Mouse (Mus musculus) kidney, adult 2 months (tissue): ENCODE measurements around the gene Lrrc39. TPM values are rescaled to one million over a fixed set of nuclear protein-coding genes. Genes with fewer than 3 reads are reported as not detected.

Experiments used
- DNase-seq: peaks from one replicate; pipeline ENCODE4 v3.0.0; 2021
- H3K27ac ChIP-seq: fragments of 200-500 bp; 2 replicates; pipeline ENCODE4 v1.5.1; 2012; ENCODE audit warnings: low read depth, low read length, control low read depth, inconsistent platforms; ENCODE audit not compliant: insufficient read depth
- H3K27me3 ChIP-seq: fragments of 200-500 bp; replicated peaks from 2 replicates; pipeline ENCODE4 v1.6.1; 2012; ENCODE audit warnings: mild to moderate bottlenecking, moderate library complexity, low read length, inconsistent platforms; ENCODE audit not compliant: control insufficient read depth, insufficient read depth
- H3K36me3 ChIP-seq: fragments of 200-500 bp; 2 replicates; pipeline ENCODE4 v1.6.1; 2012; ENCODE audit warnings: mild to moderate bottlenecking, moderate library complexity, low read length, inconsistent platforms; ENCODE audit not compliant: control insufficient read depth, insufficient read depth
- H3K4me1 ChIP-seq: fragments of 200-500 bp; 2 replicates; pipeline ENCODE4 v1.6.1; 2011; ENCODE audit warnings: low read length; ENCODE audit not compliant: control insufficient read depth, insufficient read depth
- H3K4me3 ChIP-seq: fragments of 200-500 bp; 2 replicates; pipeline ENCODE4 v1.5.1; 2011; ENCODE audit warnings: mild to moderate bottlenecking, low read depth, low read length, control low read depth; ENCODE audit not compliant: insufficient read depth
- CTCF ChIP-seq: fragments of 200-500 bp; conservative IDR thresholded peaks from 2 replicates; pipeline ENCODE4 v1.5.1; 2011; ENCODE audit warnings: low read depth, mild to moderate bottlenecking, control low read depth, low read length, moderate library complexity, mixed read lengths; ENCODE audit not compliant: insufficient read depth, insufficient read length
- POLR2A ChIP-seq: fragments of 200-500 bp; IDR thresholded peaks from one replicate; pipeline ENCODE4 v1.6.1; 2011; ENCODE audit warnings: low read depth, low read length, control low read depth
- WGBS: fragments of 180-500 bp; shearing (Covaris S2); methylation state at CpG from one replicate; pipeline ENCODE4 v1.1.7; 2018; 5-methylcytosine and 5-hydroxymethylcytosine counted together
- polyA plus RNA-seq: library from polyadenylated mRNA; depleted of rRNA; stranded (reverse); fragments of >200 nt; gene quantifications from 2 replicates; pipeline ENCODE4 v1.2.3, GENCODE M21; 2012; rRNA removed

Gene Lrrc39
- polyA plus RNA-seq, 1 experiment: 0.81 TPM

DNA sequence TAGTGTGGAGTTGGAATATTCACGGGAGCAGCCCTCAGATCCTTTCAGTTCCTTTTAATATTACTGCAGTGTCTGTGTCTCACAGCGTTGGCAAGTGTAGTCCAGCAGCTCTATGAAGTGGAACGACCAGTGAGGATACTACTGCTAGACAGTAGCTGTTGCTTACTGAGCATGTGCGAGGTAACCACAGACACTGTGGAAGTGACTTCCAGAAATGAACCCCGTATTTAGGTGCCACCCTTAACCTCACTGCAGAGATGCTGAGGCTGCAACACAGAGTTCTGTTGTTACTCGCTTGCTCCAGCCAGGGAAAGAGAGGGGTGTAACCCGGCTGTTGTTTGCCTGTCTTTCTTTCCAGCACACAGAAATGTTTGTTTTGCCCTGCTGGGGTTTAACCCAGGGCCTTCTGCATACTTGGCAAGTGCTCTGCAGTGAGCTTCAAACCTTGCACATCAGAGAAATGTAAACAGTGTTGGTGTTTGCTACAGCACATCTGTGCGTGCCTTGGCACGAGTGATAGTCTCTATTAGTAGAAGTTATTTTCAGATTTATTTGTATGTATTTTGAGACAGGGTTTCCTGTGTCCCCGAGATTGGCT lies 51.6 kb downstream of the Lrrc39 start, which contains the start of gene Trmt13:
Gene Trmt13, minus strand, starts transcription at position 293 of the 598 bp plus-strand sequence.
- no peaks in the 10 kb centered on the region for H3K27me3 ChIP-seq
- H3K36me3 ChIP-seq: no peaks in the 10 kb centered on the region
- H3K4me3 ChIP-seq: no peak within 1 kb of the TSS
- no peak for TF ChIP-seq CTCF
- TF ChIP-seq POLR2A: no peak
- H3K4me1 ChIP-seq: no peaks in the 10 kb centered on the region
- DNase-seq: peak; percentile 8
- H3K27ac ChIP-seq: no peak within 1 kb of the TSS
- 76% methylated on average over 10 of the region's 10 CpGs for WGBS

DNA sequence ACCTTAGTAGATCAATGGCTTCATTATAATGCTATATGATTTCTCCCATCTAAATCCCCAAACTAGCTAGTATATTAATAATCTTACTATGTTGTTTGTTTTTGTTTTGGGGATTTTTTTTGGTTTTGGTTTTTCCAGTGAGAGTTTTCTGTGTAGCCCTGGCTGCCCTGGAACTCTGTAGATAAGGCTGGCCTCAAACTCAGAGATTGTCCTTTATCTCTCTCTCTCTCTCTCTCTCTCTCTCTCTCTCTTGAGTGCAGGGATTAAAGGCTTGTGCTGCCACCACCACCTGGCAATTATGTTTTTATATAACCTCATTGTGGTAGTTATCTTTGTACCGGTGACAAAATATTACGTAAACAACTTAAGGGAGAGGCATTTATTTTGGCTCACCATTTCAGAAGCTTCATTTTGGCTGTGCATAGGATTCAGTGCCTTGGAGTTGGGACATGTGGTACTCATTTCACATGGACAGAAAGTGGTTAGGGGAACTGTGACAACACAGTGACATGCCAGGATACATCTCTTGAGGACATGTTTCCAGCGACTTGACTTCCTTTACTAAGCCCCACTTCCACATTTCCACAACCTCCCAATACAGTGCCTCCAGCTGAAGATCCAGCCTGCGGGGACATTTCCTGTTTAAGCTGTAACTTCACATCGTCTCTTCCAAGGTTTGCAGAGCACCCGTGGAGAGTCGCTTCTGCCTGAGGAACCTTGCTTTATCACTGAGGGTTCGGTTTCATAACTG lies 52.7 kb downstream of the Lrrc39 start:
- no peak overlapping the region for H3K4me3 ChIP-seq
- DNase-seq: no peak

DNA sequence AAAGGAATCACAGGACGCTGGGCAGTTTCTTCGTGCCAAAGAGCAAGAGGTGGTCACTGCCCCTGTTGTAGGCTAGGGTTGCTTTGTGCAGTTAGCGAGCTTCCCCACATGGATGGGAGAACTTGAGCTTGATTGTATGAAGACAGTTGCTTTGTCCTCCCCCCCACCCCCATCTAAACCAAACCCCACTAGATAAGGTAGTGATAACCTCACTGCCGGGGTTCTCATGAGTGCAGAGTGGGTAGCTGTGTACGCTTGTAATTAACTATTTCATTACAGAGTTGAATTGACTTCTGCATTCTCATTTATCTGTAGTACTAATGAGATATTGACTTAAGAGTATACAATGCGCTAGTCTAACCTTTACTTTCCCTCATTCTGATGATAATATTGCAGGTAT lies 56.1 kb downstream of the Lrrc39 start:
- TF ChIP-seq CTCF (no peak), POLR2A (no peak)
- Histone ChIP-seq H3K36me3 (no peaks in the 10 kb centered on the region), H3K4me3 (no peak overlapping the region), H3K27ac (no peak overlapping the region), H3K4me1 (no peaks in the 10 kb centered on the region), H3K27me3 (no peaks in the 10 kb centered on the region)
- WGBS: 80% methylated on average over 6 of the region's 6 CpGs
- no peak for DNase-seq

More for the DNA sequence above, 52.7 kb downstream of the Lrrc39 start:
- H3K27ac ChIP-seq: no peak overlapping the region
- H3K27me3 ChIP-seq: no peaks in the 10 kb centered on the region
- no peak for TF ChIP-seq CTCF
- TF ChIP-seq POLR2A: no peak
- no peaks in the 10 kb centered on the region for H3K36me3 ChIP-seq
- H3K4me1 ChIP-seq: no peaks in the 10 kb centered on the region
- WGBS: 85% methylated on average over 8 of the region's 8 CpGs

DNA sequence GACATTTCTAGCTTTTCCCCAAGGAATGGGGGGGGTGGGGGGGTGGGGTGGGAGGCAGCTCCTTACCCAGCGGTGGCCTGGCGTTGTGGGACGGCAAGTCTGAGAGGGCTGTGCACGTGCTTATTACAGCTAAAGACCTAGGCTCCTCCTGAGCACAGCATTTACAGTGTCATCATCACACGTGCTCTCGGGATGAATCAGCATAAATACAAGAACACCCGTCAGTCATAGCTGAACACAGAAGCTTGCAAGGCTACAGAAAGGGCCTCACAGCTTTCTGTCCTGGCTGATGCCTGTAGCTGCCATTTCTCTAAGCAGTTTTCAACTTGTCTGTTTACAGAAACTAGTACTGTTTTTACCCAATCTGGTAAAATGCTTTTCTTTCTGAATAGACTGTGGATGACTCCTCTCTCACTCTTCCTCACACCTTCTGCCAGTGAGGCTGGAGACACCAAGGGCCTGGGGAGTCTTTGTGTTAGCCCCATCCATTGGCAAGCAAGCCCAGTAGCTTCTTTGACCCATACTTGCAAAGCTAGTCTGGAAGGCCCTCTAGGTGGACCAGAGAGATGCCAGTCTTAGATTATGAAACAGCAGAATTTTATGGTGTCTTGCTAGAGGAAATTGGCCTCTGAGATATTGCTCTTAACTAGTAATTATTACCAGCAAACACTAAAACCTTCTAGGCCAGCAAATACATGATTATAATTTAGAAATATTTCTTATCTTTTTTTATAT lies 58.0 kb downstream of the Lrrc39 start:
- no peak for TF ChIP-seq POLR2A
- no peak for TF ChIP-seq CTCF
- no peak for DNase-seq
- Histone ChIP-seq H3K27ac (no peak overlapping the region), H3K36me3 (no peaks in the 10 kb centered on the region), H3K4me1 (no peaks in the 10 kb centered on the region), H3K27me3 (no peaks in the 10 kb centered on the region), H3K4me3 (no peak overlapping the region)
- WGBS: 90% methylated on average over 7 of the region's 7 CpGs

DNA sequence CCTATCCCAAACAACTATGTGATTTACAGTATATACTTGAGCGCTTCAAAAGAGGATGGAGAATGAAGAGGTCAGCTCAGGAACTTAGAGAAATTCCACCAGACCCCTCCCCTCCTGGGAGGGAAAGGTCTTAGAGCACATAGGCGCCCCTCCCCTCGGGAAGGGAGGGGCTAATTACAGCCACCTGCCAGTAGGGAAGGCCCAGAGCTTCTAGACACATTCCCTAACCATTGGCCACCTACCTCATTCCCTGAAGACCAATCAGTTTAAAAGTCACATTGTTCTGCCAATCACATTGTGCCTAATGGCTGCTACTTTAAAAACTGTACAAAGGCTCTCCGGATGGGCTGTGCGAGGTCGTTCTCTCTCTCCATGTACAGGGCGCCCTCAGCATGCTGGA lies 59.9 kb downstream of the Lrrc39 start:
- H3K27me3 ChIP-seq: no peaks in the 10 kb centered on the region
- H3K4me3 ChIP-seq: no peak overlapping the region
- TF ChIP-seq POLR2A (no peak), CTCF (no peak)
- H3K36me3 ChIP-seq: no peaks in the 10 kb centered on the region
- WGBS: 95% methylated on average over 7 of the region's 7 CpGs
- H3K27ac ChIP-seq: no peak overlapping the region
- no peaks in the 10 kb centered on the region for H3K4me1 ChIP-seq
- DNase-seq: no peak

DNA sequence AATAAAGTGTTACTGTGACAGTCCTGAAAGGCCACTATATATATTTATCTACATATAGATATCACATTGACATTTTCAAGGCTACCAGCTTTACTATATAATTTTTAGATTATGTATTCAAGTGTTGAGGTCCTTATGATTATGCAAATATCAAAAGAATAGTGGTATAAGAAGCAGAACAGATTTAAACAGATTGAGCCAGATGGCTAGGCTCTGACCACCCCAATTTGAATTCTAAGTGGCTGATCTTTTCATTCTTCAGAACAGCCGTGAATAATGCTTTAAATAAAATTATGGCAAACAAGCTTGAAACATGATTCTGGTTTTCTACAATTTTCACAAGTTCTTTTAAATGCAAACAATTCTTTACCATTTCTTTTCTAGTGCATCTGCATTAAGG lies 68.7 kb downstream of the Lrrc39 start:
- no peaks in the 10 kb centered on the region for H3K4me1 ChIP-seq
- H3K36me3 ChIP-seq: peaks cover 5% of the 10 kb centered on the region; the same call in 1 of the 2 replicates
- H3K27me3 ChIP-seq: no peaks in the 10 kb centered on the region
- H3K27ac ChIP-seq: no peak overlapping the region
- TF ChIP-seq CTCF (no peak), POLR2A (no peak)
- DNase-seq: no peak
- no peak overlapping the region for H3K4me3 ChIP-seq
- WGBS: 77% methylated on average over 1 of the region's 1 CpGs

Other genes with a start within 250 kb of the Lrrc39 start
- gene Cdc14a, start 138.9 kb upstream of the Lrrc39 start, polyA plus RNA-seq: 5.3 and 5.5 TPM in 2 replicates
- gene Rtca, start 54.8 kb upstream of the Lrrc39 start, polyA plus RNA-seq: 28.0 and 30.4 TPM in 2 replicates
- 35.6 and 41.9 TPM in 2 replicates for gene Dbt, start 49.9 kb upstream of the Lrrc39 start, polyA plus RNA-seq
- gene Sass6, start 32.0 kb downstream of the Lrrc39 start, polyA plus RNA-seq: 0.42 and 0.78 TPM in 2 replicates
- 2.8 TPM in 2 replicates for gene Trmt13, start 51.6 kb downstream of the Lrrc39 start, polyA plus RNA-seq
- gene Mfsd14a, start 99.7 kb downstream of the Lrrc39 start, polyA plus RNA-seq: 27.5 and 27.8 TPM in 2 replicates
- gene Gm43191, start 118.3 kb downstream of the Lrrc39 start, polyA plus RNA-seq: not detected in 2 replicates
- 15.7 and 17.5 TPM in 2 replicates for gene Slc35a3, start 149.9 kb downstream of the Lrrc39 start, polyA plus RNA-seq
- gene Agl, start 245.2 kb downstream of the Lrrc39 start, polyA plus RNA-seq: 12.7 and 13.6 TPM in 2 replicates